Mouse (Mus musculus): ENCODE results near the gene Ksr2. TPM values are rescaled to one million over a fixed set of nuclear protein-coding genes. Genes with fewer than 3 reads are reported as not detected.

Gene Ksr2
- polyA plus RNA-seq, 1 experiment from 2014 or later, result 7.5 TPM

- Histone ChIP-seq H3K27me3 (replicated peaks; ENCODE audit: control insufficient read depth, insufficient read depth, low read length) (no peaks in the 10 kb centered on the region), H3K9me3 (ENCODE audit: control insufficient read depth, low read length) (no peaks in the 10 kb centered on the region), H3K4me3 (replicated peaks; ENCODE audit: low read length) (no peak overlapping the region), H3K36me3 (ENCODE audit: control insufficient read depth, insufficient read depth) (no peaks in the 10 kb centered on the region), H3K9ac (replicated peaks; ENCODE audit: low read depth, low read length) (no peak overlapping the region), H3K27ac (ENCODE audit: low read length) (no peak overlapping the region), H3K4me1 (replicated peaks; ENCODE audit: control insufficient read depth, insufficient read depth, low read length) (no peaks in the 10 kb centered on the region), H3K4me2 (ENCODE audit: low read length) (no peak overlapping the region)
- 90% methylated on average over 7 of the region's 7 CpGs for WGBS
- no peak for ATAC-seq
These were observed 92.0 kb downstream of the Ksr2 start for GRCm38 (mm10) chr5:117505769-117506168.

- no peak overlapping the region for H3K9ac ChIP-seq (replicated peaks; ENCODE audit: low read depth, low read length)
- no peaks in the 10 kb centered on the region for H3K27me3 ChIP-seq (replicated peaks; ENCODE audit: control insufficient read depth, insufficient read depth, low read length)
- no peak for ATAC-seq
- H3K9me3 ChIP-seq (ENCODE audit: control insufficient read depth, low read length), result no peaks in the 10 kb centered on the region
- no peak overlapping the region for H3K4me2 ChIP-seq (ENCODE audit: low read length)
- no peaks in the 10 kb centered on the region for H3K36me3 ChIP-seq (ENCODE audit: control insufficient read depth, insufficient read depth)
- no peak overlapping the region for H3K4me3 ChIP-seq (replicated peaks; ENCODE audit: low read length)
- no peaks in the 10 kb centered on the region for H3K4me1 ChIP-seq (replicated peaks; ENCODE audit: control insufficient read depth, insufficient read depth, low read length)
- 35% methylated on average over 13 of the region's 13 CpGs for WGBS
- no peak overlapping the region for H3K27ac ChIP-seq (ENCODE audit: low read length)
These were observed 92.6 kb downstream of the Ksr2 start for GRCm38 (mm10) chr5:117506406-117506805.

DNA sequence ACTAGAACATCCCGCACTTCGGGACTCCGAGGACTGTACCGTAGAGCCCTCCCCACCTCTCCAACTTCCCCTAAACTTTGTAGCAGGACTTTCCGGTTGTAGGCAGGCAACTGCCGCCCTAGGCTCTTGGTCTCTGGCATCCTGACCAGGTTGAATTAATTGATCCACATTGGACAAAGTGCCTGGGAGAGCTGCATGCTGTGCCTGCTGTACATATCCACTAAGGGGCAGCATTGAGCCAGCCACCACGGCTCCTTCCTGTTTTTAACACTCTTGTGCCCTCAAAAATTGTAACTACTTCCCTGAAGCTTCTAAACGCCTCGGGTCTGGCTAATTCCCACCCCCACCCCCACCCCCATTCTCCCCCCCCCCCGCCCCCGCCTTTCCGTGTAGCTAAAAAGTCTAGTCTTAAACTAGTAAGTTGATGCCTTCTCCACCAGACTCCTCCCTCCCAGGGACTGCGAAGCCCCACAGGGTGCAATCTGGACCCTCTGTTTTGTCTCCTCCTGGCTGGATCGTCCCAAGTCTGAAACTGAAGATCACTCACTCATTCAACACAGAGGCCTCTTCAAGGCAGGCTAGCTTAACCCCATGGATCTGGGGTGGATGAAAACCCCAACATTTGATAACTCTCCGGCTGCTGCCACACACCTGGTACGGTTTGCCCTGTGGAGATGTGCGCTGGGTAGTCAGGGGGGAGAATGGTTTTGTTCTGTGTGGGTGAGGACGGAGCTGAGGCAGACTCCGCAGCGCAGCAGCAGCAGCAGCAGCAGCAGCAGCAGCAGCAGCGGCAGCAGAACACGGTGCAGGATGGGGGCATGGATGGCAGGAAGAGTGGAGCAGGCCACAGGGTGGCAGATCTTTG is 95.9 kb downstream of the Ksr2 start:
- no peaks in the 10 kb centered on the region for H3K36me3 ChIP-seq (ENCODE audit: control insufficient read depth, insufficient read depth)
- no peak overlapping the region for H3K4me3 ChIP-seq (replicated peaks; ENCODE audit: low read length)
- no peaks in the 10 kb centered on the region for H3K27me3 ChIP-seq (replicated peaks; ENCODE audit: control insufficient read depth, insufficient read depth, low read length)
- no peak overlapping the region for H3K9ac ChIP-seq (replicated peaks; ENCODE audit: low read depth, low read length)
- no peak overlapping the region for H3K27ac ChIP-seq (ENCODE audit: low read length)
- H3K9me3 ChIP-seq (ENCODE audit: control insufficient read depth, low read length), result no peaks in the 10 kb centered on the region
- no peak for ATAC-seq
- no peak overlapping the region for H3K4me2 ChIP-seq (ENCODE audit: low read length)
- WGBS, result 42% methylated on average over 22 of the region's 22 CpGs
- no peaks in the 10 kb centered on the region for H3K4me1 ChIP-seq (replicated peaks; ENCODE audit: control insufficient read depth, insufficient read depth, low read length)

GRCm38 (mm10) chr5:117510864-117511263 is 97.1 kb downstream of the Ksr2 start:
- no peaks in the 10 kb centered on the region for H3K9me3 ChIP-seq (ENCODE audit: control insufficient read depth, low read length)
- H3K4me2 ChIP-seq (ENCODE audit: low read length), result no peak overlapping the region
- no peak for ATAC-seq
- WGBS, result 74% methylated on average over 10 of the region's 10 CpGs
- no peak overlapping the region for H3K4me3 ChIP-seq (replicated peaks; ENCODE audit: low read length)
- H3K4me1 ChIP-seq (replicated peaks; ENCODE audit: control insufficient read depth, insufficient read depth, low read length), result no peaks in the 10 kb centered on the region
- H3K36me3 ChIP-seq (ENCODE audit: control insufficient read depth, insufficient read depth), result no peaks in the 10 kb centered on the region
- H3K27ac ChIP-seq (ENCODE audit: low read length), result no peak overlapping the region
- no peak overlapping the region for H3K9ac ChIP-seq (replicated peaks; ENCODE audit: low read depth, low read length)
- H3K27me3 ChIP-seq (replicated peaks; ENCODE audit: control insufficient read depth, insufficient read depth, low read length), result no peaks in the 10 kb centered on the region

DNA sequence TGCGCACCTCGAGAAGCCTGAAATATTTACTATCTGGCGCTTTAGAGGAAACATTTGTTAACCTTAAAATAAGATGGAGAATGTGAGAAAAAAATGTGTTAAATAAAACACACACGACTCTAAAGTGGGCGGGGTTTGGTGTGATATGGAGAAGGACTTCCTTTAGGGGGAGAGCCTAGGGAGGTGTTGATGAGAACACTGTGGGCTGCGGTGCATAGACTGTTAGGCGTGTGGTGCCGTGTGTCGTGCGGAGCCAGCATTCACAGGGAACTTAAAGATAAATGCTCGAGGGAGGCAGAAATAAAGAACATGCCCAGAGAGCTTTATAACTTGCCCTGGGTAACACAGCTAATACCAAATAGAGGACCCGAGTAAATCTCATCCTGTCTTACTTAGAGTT is 101.6 kb downstream of the Ksr2 start:
- no peaks in the 10 kb centered on the region for H3K36me3 ChIP-seq (ENCODE audit: control insufficient read depth, insufficient read depth)
- ATAC-seq, result no peak
- no peaks in the 10 kb centered on the region for H3K4me1 ChIP-seq (replicated peaks; ENCODE audit: control insufficient read depth, insufficient read depth, low read length)
- H3K27me3 ChIP-seq (replicated peaks; ENCODE audit: control insufficient read depth, insufficient read depth, low read length), result no peaks in the 10 kb centered on the region
- no peak overlapping the region for H3K9ac ChIP-seq (replicated peaks; ENCODE audit: low read depth, low read length)
- no peak overlapping the region for H3K27ac ChIP-seq (ENCODE audit: low read length)
- no peak overlapping the region for H3K4me3 ChIP-seq (replicated peaks; ENCODE audit: low read length)
- H3K9me3 ChIP-seq (ENCODE audit: control insufficient read depth, low read length), result no peaks in the 10 kb centered on the region
- no peak overlapping the region for H3K4me2 ChIP-seq (ENCODE audit: low read length)
- WGBS, result 86% methylated on average over 12 of the region's 12 CpGs

DNA sequence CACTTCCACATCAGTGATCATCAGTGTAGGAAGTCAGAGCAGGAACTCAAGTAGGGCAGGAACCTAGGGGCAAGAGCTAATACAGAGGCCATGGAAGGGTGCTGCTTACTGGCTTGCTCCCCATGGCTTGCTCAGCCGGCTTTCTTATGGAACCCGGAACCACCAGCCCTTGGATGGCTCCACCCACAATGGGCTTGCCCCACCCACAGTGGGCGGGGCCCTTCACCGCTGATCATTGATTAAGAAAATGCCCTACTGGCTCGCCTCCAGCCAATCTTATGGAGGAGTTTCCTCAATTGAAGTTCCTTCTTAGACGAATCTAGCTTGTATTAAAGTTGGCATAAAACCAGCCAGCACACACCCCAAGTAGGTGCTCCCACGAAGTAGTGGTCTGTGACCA is 102.1 kb downstream of the Ksr2 start:
- no peak for ATAC-seq
- no peak overlapping the region for H3K27ac ChIP-seq (ENCODE audit: low read length)
- H3K27me3 ChIP-seq (replicated peaks; ENCODE audit: control insufficient read depth, insufficient read depth, low read length), result no peaks in the 10 kb centered on the region
- no peaks in the 10 kb centered on the region for H3K36me3 ChIP-seq (ENCODE audit: control insufficient read depth, insufficient read depth)
- no peaks in the 10 kb centered on the region for H3K9me3 ChIP-seq (ENCODE audit: control insufficient read depth, low read length)
- H3K4me3 ChIP-seq (replicated peaks; ENCODE audit: low read length), result no peak overlapping the region
- H3K4me2 ChIP-seq (ENCODE audit: low read length), result no peak overlapping the region
- no peaks in the 10 kb centered on the region for H3K4me1 ChIP-seq (replicated peaks; ENCODE audit: control insufficient read depth, insufficient read depth, low read length)
- no peak overlapping the region for H3K9ac ChIP-seq (replicated peaks; ENCODE audit: low read depth, low read length)
- WGBS, result 74% methylated on average over 7 of the region's 7 CpGs

DNA sequence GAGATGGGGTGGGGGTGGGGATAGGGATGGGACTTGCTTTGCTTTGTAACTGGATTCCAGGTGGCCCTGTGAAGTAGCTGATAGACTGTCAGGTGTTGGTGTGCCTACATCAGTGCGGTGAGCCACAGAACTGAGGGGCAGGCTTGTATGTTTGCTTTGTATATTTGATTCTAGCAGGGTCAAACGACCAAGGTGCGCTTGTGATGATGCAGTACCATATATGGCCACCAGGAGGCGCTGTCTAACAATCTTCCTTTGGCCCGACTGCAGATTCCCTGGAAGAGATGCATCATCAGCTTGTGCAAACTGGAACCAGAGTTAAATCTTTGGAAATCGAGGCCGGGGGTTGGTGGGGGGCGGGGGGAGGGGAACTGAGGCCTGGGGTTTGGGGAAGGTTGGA is 102.8 kb downstream of the Ksr2 start:
- no peak for ATAC-seq
- no peak overlapping the region for H3K4me3 ChIP-seq (replicated peaks; ENCODE audit: low read length)
- no peaks in the 10 kb centered on the region for H3K27me3 ChIP-seq (replicated peaks; ENCODE audit: control insufficient read depth, insufficient read depth, low read length)
- WGBS, result 3% methylated on average over 8 of the region's 8 CpGs
- H3K4me1 ChIP-seq (replicated peaks; ENCODE audit: control insufficient read depth, insufficient read depth, low read length), result no peaks in the 10 kb centered on the region
- H3K4me2 ChIP-seq (ENCODE audit: low read length), result no peak overlapping the region
- no peaks in the 10 kb centered on the region for H3K36me3 ChIP-seq (ENCODE audit: control insufficient read depth, insufficient read depth)
- H3K9me3 ChIP-seq (ENCODE audit: control insufficient read depth, low read length), result no peaks in the 10 kb centered on the region
- H3K27ac ChIP-seq (ENCODE audit: low read length), result no peak overlapping the region
- H3K9ac ChIP-seq (replicated peaks; ENCODE audit: low read depth, low read length), result no peak overlapping the region

GRCm38 (mm10) chr5:117519858-117520495 is 106.2 kb downstream of the Ksr2 start:
- H3K27me3 ChIP-seq (replicated peaks; ENCODE audit: control insufficient read depth, insufficient read depth, low read length), result no peaks in the 10 kb centered on the region
- no peaks in the 10 kb centered on the region for H3K36me3 ChIP-seq (ENCODE audit: control insufficient read depth, insufficient read depth)
- no peak overlapping the region for H3K27ac ChIP-seq (ENCODE audit: low read length)
- WGBS, result 42% methylated on average over 4 of the region's 4 CpGs
- no peak for ATAC-seq
- no peak overlapping the region for H3K4me3 ChIP-seq (replicated peaks; ENCODE audit: low read length)
- no peak overlapping the region for H3K4me2 ChIP-seq (ENCODE audit: low read length)
- H3K9ac ChIP-seq (replicated peaks; ENCODE audit: low read depth, low read length), result no peak overlapping the region
- H3K4me1 ChIP-seq (replicated peaks; ENCODE audit: control insufficient read depth, insufficient read depth, low read length), result no peaks in the 10 kb centered on the region
- no peaks in the 10 kb centered on the region for H3K9me3 ChIP-seq (ENCODE audit: control insufficient read depth, low read length)

- H3K27me3 ChIP-seq (replicated peaks; ENCODE audit: control insufficient read depth, insufficient read depth, low read length), result no peaks in the 10 kb centered on the region
- no peak overlapping the region for H3K4me3 ChIP-seq (replicated peaks; ENCODE audit: low read length)
- H3K4me2 ChIP-seq (ENCODE audit: low read length), result no peak overlapping the region
- H3K9me3 ChIP-seq (ENCODE audit: control insufficient read depth, low read length), result no peaks in the 10 kb centered on the region
- H3K27ac ChIP-seq (ENCODE audit: low read length), result no peak overlapping the region
- no peaks in the 10 kb centered on the region for H3K36me3 ChIP-seq (ENCODE audit: control insufficient read depth, insufficient read depth)
- no peaks in the 10 kb centered on the region for H3K4me1 ChIP-seq (replicated peaks; ENCODE audit: control insufficient read depth, insufficient read depth, low read length)
- no peak overlapping the region for H3K9ac ChIP-seq (replicated peaks; ENCODE audit: low read depth, low read length)
- ATAC-seq, result no peak
- 81% methylated on average over 4 of the region's 4 CpGs for WGBS
These were observed 107.4 kb downstream of the Ksr2 start for GRCm38 (mm10) chr5:117521156-117521555.

Data from forebrain, embryonic 16.5 days (tissue).